In the genomic region with DNA sequence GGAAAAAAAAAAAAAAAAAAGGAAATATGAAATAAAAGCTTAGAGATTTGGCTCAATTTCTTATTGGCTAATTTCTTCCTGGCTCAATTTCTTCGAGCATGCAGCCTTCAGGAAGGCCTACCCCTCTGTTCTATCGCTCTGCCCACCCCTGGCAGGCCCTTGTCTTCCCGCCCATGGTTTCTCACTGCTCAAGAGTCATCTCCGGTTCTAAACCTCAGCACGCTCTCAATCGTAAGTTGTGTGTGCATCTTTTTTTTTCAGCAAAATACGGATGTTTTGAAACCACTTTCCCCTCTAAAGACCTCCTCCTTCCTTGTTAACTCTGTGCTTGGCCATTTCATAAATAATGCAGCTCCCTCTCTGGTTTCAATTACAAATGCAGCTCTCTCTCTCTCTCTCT, we compare ENCODE assay signal across 19 mouse cellular contexts. TPM values are rescaled to one million over a fixed set of nuclear protein-coding genes. Genes with fewer than 3 reads are reported as not detected.
DNase-seq lines count a peak whose midpoint lies in the region; ATAC-seq and TF ChIP-seq lines count a peak whose summit lies in the region.
"Had no signal": no experiment of that assay in that cellular context is flagged by ENCODE, and none has a peak within 500 bp of the region (broad histone marks: within the 10 kb centered on the region; RNA-seq: fewer than 3 reads in every experiment).

No protein-coding gene starts in this region.

- no peak overlapping the region for H3K9ac ChIP-seq in liver, adult 2 months (ENCODE audit: low read depth, low read length)
- no peak overlapping the region for H3K9ac ChIP-seq in liver, embryonic 12.5 days
- H3K9ac ChIP-seq in ES-E14 (ENCODE audit: insufficient read depth, low read depth, low read length, poor library complexity, severe bottlenecking) = no peak overlapping the region
- H3K9ac ChIP-seq: embryonic facial prominence, embryonic 12.5 days; forebrain, embryonic 15.5 days; heart, embryonic 15.5 days; hindbrain, embryonic 14.5 days had no signal

- H3K79me2 ChIP-seq in liver, adult 2 months (ENCODE audit: control insufficient read depth, insufficient read depth, low read length) = no peaks in the 10 kb centered on the region
- H3K79me2 ChIP-seq in macrophage (ENCODE audit: inconsistent target) = no peaks in the 10 kb centered on the region

- no peak for TF ChIP-seq CTCF in liver, adult 2 months (IDR thresholded peaks at IDR 0.05; ENCODE audit: low read depth, low read length)

- intact Hi-C loops in heart, postnatal 10 days (cut with DNase I) = no loop called here

- H3K4me1 ChIP-seq in liver, adult 2 months (ENCODE audit: control insufficient read depth, insufficient read depth, low read length) = peaks cover 1% of the 10 kb centered on the region
- H3K4me1 ChIP-seq in liver, embryonic 12.5 days = peaks cover 3% of the 10 kb centered on the region; the same call in 1 of the 2 replicates
- no peaks in the 10 kb centered on the region for H3K4me1 ChIP-seq in ES-E14 (ENCODE audit: control insufficient read depth in 2 of 2, insufficient read depth in 2 of 2, low read length in 2 of 2, poor library complexity in 1 of 2)

- 86% methylated on average over 7 of the region's 7 CpGs for WGBS in liver, adult 2 months
- WGBS in liver, embryonic 12.5 days (ENCODE audit: insufficient replicate concordance) = 55% methylated on average over 7 of the region's 7 CpGs
- WGBS in macrophage (ENCODE audit: missing documents) = 31% methylated on average over 7 of the region's 7 CpGs

- H3K27me3 ChIP-seq in liver, adult 2 months (ENCODE audit: control insufficient read depth, insufficient read depth, low read length) = no peaks in the 10 kb centered on the region
- no peaks in the 10 kb centered on the region for H3K27me3 ChIP-seq in liver, embryonic 12.5 days (replicated peaks)
- H3K27me3 ChIP-seq: embryonic facial prominence, embryonic 12.5 days; forebrain, embryonic 15.5 days; heart, embryonic 15.5 days had no signal

- H3K4me2 ChIP-seq in liver, embryonic 12.5 days = no peak overlapping the region
- H3K4me2 ChIP-seq: embryonic facial prominence, embryonic 12.5 days; forebrain, embryonic 15.5 days; heart, embryonic 11.5 days; heart, embryonic 15.5 days; hindbrain, embryonic 14.5 days had no signal

- ATAC-seq in liver, embryonic 12.5 days = no peak
- ATAC-seq: forebrain, embryonic 15.5 days had no signal

- no peak overlapping the region for H3K4me3 ChIP-seq in liver, adult 2 months (ENCODE audit: insufficient read depth, low read depth, low read length)
- H3K4me3 ChIP-seq in liver, embryonic 12.5 days = no peak overlapping the region
- no peak overlapping the region for H3K4me3 ChIP-seq in ES-E14 (ENCODE audit: insufficient read depth in 1 of 2, low read depth in 1 of 2, low read length in 2 of 2, poor library complexity in 1 of 2, severe bottlenecking in 1 of 2)
- no peak overlapping the region for H3K4me3 ChIP-seq in macrophage (ENCODE audit: inconsistent target)
- H3K4me3 ChIP-seq: embryonic facial prominence, embryonic 12.5 days; forebrain, embryonic 15.5 days; heart, adult 2 months; heart, embryonic 15.5 days; hindbrain, embryonic 10.5 days had no signal

- no peak for TF ChIP-seq POLR2A in liver, adult 2 months (IDR thresholded peaks at IDR 0.05; ENCODE audit: extremely low read depth, insufficient read depth, low read length)

- in situ Hi-C loops in ES-E14 (cut with MboI; ENCODE audit: low sequenced_read_pairs in 2 of 2, unreplicated experiment in 2 of 2) = no loop called here

- peak; percentile 25 for DNase-seq in liver, adult 2 months (ENCODE audit: extremely low read depth, low read depth, low spot score)
- DNase-seq in ES-E14 (ENCODE audit: low read depth, low spot score) = no peak
- DNase-seq in heart, postnatal 10 days = no peak
- DNase-seq in spleen, postnatal 14 days (ENCODE audit: low spot score in 2 of 2) = no peak
- no peak for DNase-seq in spleen, adult 18-20 months
- DNase-seq: adrenal gland, adult 8-10 months; adrenal gland, postnatal 36 days; cerebellum, adult 8-10 months; cerebellum, postnatal 14 days; gastrocnemius, postnatal 10 days; heart, adult 2 months had no signal

- H3K9me3 ChIP-seq in liver, embryonic 12.5 days (replicated peaks) = no peaks in the 10 kb centered on the region
- no peaks in the 10 kb centered on the region for H3K9me3 ChIP-seq in ES-E14 (ENCODE audit: control insufficient read depth, insufficient read depth, low read depth, low read length)
- H3K9me3 ChIP-seq: embryonic facial prominence, embryonic 12.5 days; forebrain, embryonic 15.5 days; heart, embryonic 15.5 days; hindbrain, embryonic 10.5 days had no signal

- H3K27ac ChIP-seq in liver, adult 2 months (replicated peaks; ENCODE audit: insufficient read depth, low read depth, low read length) = no peak overlapping the region
- no peak overlapping the region for H3K27ac ChIP-seq in liver, embryonic 12.5 days
- no peak overlapping the region for H3K27ac ChIP-seq in ES-E14 (ENCODE audit: insufficient read depth, low read depth, low read length, poor library complexity, severe bottlenecking)
- peak overlapping the region; percentile 41 for H3K27ac ChIP-seq in macrophage
- H3K27ac ChIP-seq: embryonic facial prominence, embryonic 12.5 days; forebrain, embryonic 15.5 days; heart, adult 2 months; heart, embryonic 15.5 days; hindbrain, embryonic 10.5 days; hindbrain, embryonic 14.5 days had no signal

- no peaks in the 10 kb centered on the region for H3K36me3 ChIP-seq in liver, adult 2 months (ENCODE audit: control insufficient read depth, insufficient read depth, low read length)
- no peaks in the 10 kb centered on the region for H3K36me3 ChIP-seq in liver, embryonic 12.5 days
- H3K36me3 ChIP-seq in ES-E14 (ENCODE audit: control insufficient read depth, insufficient read depth, low read length, poor library complexity, severe bottlenecking) (no peaks in the 10 kb centered on the region), macrophage (ENCODE audit: inconsistent target) (no peaks in the 10 kb centered on the region)
- H3K36me3 ChIP-seq: embryonic facial prominence, embryonic 12.5 days; forebrain, embryonic 15.5 days; heart, embryonic 15.5 days; hindbrain, embryonic 10.5 days had no signal

TF ChIP-seq in ES-E14, 5 proteins besides CTCF, POLR2A, EP300 and RAD21:
- TF ChIP-seq ZNF384 (IDR thresholded peaks at IDR 0.05; ENCODE audit: low read depth, low read length) = 0 out of 2 replicates have a peak, but pooled peaks have one; percentile 35
- no peak for TF ChIP-seq MAFK (IDR thresholded peaks at IDR 0.05; ENCODE audit: insufficient read depth, low read depth, low read length)
TF ChIP-seq in ES-E14: peak in this region for 1.

RNA-seq across cellular contexts. Expression of a gene that starts 58.3 kb away (rescaled TPM):
- 22.7 and 24.8 TPM in 2 replicates for total RNA-seq in liver, adult 2 months (2014; rRNA removed)
- 5.5 and 12.0 TPM in 2 replicates for polyA plus RNA-seq in liver, adult 2 months (2012; rRNA removed)
- polyA plus RNA-seq in liver, embryonic 12.5 days (2016; fragmentation: Nextera tagmentation; extraction: Ambion mirVana) = 15.0 and 16.6 TPM in 2 replicates
- 11.0 and 14.3 TPM in 2 replicates for total RNA-seq in ES-E14 (2012; rRNA removed)
- total RNA-seq in macrophage (2018; cell fraction: chromatin; rRNA removed) = 100 to 1,000 TPM; 177 to 523 (median 286) TPM
- 10 to 100 TPM; 53.1 to 91.8 (median 72.3) TPM for total RNA-seq in macrophage (2018; cell fraction: cytosol; rRNA removed)
- total RNA-seq in macrophage (2018; cell fraction: nucleus; rRNA removed) = 100 to 1,000 TPM; 139 to 433 (median 258) TPM
- 55.2 to 107 TPM (median 57.0 TPM) in 3 replicates for polyA plus RNA-seq in macrophage (2018)
- total RNA-seq in heart, postnatal 10 days (2021) = 100 to 1,000 TPM; 192 to 218 TPM
